Mouse (Mus musculus) spleen, adult 2 months (tissue): ENCODE data around the gene Dapk2.

Source experiments
- CTCF ChIP-seq: fragments of 200-500 bp; IDR thresholded peaks from 2 replicates; pipeline ENCODE4 v1.5.1; 2011; ENCODE audit warnings: mild to moderate bottlenecking, inconsistent platforms; ENCODE audit not compliant: insufficient read depth, insufficient read length, insufficient replicate concordance; ENCODE audit errors: extremely low read depth
- POLR2A ChIP-seq: fragments of 200-500 bp; IDR thresholded peaks from 2 replicates; pipeline ENCODE4 v1.6.1; 2011; ENCODE audit warnings: low read depth, low read length, inconsistent platforms

DNA sequence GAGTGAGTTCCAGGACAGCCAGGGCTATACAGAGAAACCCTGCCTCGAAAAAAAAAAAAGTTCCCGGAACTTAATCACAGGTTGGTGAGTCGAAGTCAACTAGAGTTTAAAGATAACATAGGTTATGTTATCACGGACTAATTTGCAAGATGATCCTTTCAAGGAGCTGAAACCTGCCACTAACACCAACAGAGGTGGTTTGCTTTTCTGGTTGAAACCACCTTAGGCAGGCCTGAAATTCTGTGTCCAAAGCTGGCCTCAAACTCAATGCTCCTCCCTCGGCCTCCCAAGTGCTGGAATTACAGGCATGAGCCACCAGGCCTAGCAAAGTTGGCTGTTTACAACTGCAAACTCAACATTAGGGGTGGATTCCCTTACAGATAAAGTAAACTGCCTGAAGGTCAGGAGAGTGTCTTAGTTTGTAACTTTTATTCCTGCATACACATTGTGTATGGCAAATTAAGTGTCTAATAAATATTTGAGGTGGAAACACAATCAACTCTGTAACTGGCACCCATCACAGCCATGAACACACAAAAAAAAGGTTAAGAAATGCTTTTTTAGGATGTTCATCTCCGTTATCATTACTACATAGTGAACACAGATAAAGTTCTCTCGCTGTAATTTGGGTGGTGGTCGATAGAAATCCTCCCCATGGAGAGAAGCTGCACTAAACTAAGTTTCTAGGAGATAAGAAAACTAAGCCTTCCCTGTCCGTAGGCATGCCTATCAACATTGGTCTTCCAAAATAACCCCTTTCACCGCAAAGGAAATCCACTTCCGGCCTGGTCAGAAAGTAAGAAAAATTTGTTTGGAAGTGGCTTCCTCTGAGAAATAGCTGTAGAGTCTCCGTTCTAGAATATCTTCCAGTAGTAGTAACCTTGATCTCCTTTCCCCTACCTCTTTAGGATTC, 32.2 kb upstream of the Dapk2 start:
- TF ChIP-seq CTCF = no peak
- TF ChIP-seq POLR2A = no peak
